Mouse (Mus musculus) thymus, adult 2 months (tissue): ENCODE measurements around the gene Gm3336.

Source experiments
- CTCF ChIP-seq: fragments of 200-500 bp; IDR thresholded peaks from 2 replicates; pipeline ENCODE4 v1.5.1; 2012; ENCODE audit warnings: mild to moderate bottlenecking, control low read depth, low read length, moderate library complexity, borderline replicate concordance; ENCODE audit not compliant: control insufficient read depth, poor library complexity, insufficient read depth; ENCODE audit errors: extremely low read depth
- POLR2A ChIP-seq: fragments of 200-500 bp; IDR thresholded peaks from 2 replicates; pipeline ENCODE4 v1.6.1; 2012; ENCODE audit warnings: mild to moderate bottlenecking, low read length, control low read depth, moderate library complexity; ENCODE audit not compliant: control insufficient read depth, poor library complexity, insufficient read depth; ENCODE audit errors: extremely low read depth

- TF ChIP-seq POLR2A: no peak
- no peak for TF ChIP-seq CTCF
Observed at GRCm38 (mm10) chr8:70699116-70699833, 19.1 kb upstream of the Gm3336 start.
